Mouse (Mus musculus) heart, embryonic 10.5 days (tissue): Measurements from ENCODE around the gene Emc9. TPM values are rescaled to one million over a fixed set of nuclear protein-coding genes. Genes with fewer than 3 reads are reported as not detected.

Experiments
- DNase-seq: peaks from one replicate; pipeline ENCODE4 v3.0.0-alpha.2; 2017; ENCODE audit warnings: low spot score
- H3K27ac ChIP-seq: fragments of 300-500 bp; sonication (generic); 2 replicates; pipeline ENCODE4 v1.5.1; 2016; ENCODE audit warnings: mild to moderate bottlenecking
- H3K27me3 ChIP-seq: fragments of 300-500 bp; sonication (generic); 2 replicates; pipeline ENCODE4 v1.6.1; 2016; ENCODE audit warnings: mild to moderate bottlenecking; ENCODE audit not compliant: poor library complexity, insufficient read depth, severe bottlenecking
- H3K36me3 ChIP-seq: fragments of 300-500 bp; sonication (generic); 2 replicates; pipeline ENCODE4 v1.6.1; 2016; ENCODE audit warnings: mild to moderate bottlenecking, moderate library complexity
- H3K4me1 ChIP-seq: fragments of 300-500 bp; sonication (generic); 2 replicates; pipeline ENCODE4 v1.6.1; 2016; ENCODE audit warnings: mild to moderate bottlenecking
- H3K4me3 ChIP-seq: fragments of 300-500 bp; sonication (generic); 2 replicates; pipeline ENCODE4 v1.5.1; 2016; ENCODE audit warnings: mild to moderate bottlenecking, moderate library complexity
- H3K9me3 ChIP-seq: fragments of 300-500 bp; sonication (generic); 2 replicates; pipeline ENCODE4 v1.6.1; 2016; ENCODE audit warnings: mild to moderate bottlenecking, moderate library complexity
- WGBS: fragments of 180-500 bp; shearing (Covaris S2); methylation state at CpG from one replicate; pipeline ENCODE4 v1.1.7; 2016; 5-methylcytosine and 5-hydroxymethylcytosine counted together
- polyA plus RNA-seq: library from polyadenylated mRNA; unstranded; fragments of >200 nt; fragmentation: Nextera tagmentation; extraction: Ambion mirVana; gene quantifications from 2 replicates; pipeline ENCODE4 v1.2.1, GENCODE M21; 2016

Gene Emc9
- polyA plus RNA-seq, 1 experiment from 2014 or later: 17.1 TPM

GRCm38 (mm10) chr14:55550191-55550590 is 34.9 kb downstream of the Emc9 start:
- Histone ChIP-seq H3K9me3 (no peaks in the 10 kb centered on the region), H3K4me3 (no peak overlapping the region), H3K27me3 (no peaks in the 10 kb centered on the region), H3K27ac (no peak overlapping the region), H3K4me1 (no peaks in the 10 kb centered on the region), H3K36me3 (peaks cover 48% of the 10 kb centered on the region)
- no peak for DNase-seq
- 86% methylated on average over 6 of the region's 6 CpGs for WGBS

GRCm38 (mm10) chr14:55544334-55544733 is 40.8 kb downstream of the Emc9 start:
- H3K27ac ChIP-seq: no peak overlapping the region
- no peaks in the 10 kb centered on the region for H3K27me3 ChIP-seq

DNA sequence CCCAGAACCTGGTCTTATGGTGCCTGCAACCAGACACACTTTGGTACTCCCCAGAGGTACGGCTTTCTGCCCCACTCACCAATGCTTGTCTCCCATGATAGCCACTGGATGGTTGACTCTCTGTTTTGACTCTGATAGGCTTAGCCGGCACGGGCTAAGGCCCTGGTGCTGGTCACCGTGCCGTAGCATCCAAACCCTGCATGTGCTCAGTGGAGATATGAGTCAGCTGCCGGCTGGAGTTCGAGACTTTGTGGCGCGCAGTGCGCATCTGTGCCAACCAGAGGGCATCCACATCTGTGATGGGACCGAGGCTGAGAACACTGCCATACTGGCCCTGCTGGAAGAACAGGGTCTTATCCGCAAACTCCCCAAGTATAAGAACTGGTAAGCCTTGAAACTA is 42.8 kb downstream of the Emc9 start:
- no peak overlapping the region for H3K4me3 ChIP-seq
- H3K4me1 ChIP-seq: peaks cover 24% of the 10 kb centered on the region
- no peak overlapping the region for H3K27ac ChIP-seq
- no peaks in the 10 kb centered on the region for H3K27me3 ChIP-seq
- H3K9me3 ChIP-seq: no peaks in the 10 kb centered on the region
- DNase-seq: no peak
- peaks cover 45% of the 10 kb centered on the region for H3K36me3 ChIP-seq
- 91% methylated on average over 12 of the region's 12 CpGs for WGBS

More at GRCm38 (mm10) chr14:55544334-55544733, 40.8 kb downstream of the Emc9 start:
- Histone ChIP-seq H3K9me3 (no peaks in the 10 kb centered on the region), H3K36me3 (peaks cover 66% of the 10 kb centered on the region), H3K4me1 (peaks cover 24% of the 10 kb centered on the region), H3K4me3 (no peak overlapping the region)
- 83% methylated on average over 9 of the region's 9 CpGs for WGBS
- DNase-seq: no peak

DNA sequence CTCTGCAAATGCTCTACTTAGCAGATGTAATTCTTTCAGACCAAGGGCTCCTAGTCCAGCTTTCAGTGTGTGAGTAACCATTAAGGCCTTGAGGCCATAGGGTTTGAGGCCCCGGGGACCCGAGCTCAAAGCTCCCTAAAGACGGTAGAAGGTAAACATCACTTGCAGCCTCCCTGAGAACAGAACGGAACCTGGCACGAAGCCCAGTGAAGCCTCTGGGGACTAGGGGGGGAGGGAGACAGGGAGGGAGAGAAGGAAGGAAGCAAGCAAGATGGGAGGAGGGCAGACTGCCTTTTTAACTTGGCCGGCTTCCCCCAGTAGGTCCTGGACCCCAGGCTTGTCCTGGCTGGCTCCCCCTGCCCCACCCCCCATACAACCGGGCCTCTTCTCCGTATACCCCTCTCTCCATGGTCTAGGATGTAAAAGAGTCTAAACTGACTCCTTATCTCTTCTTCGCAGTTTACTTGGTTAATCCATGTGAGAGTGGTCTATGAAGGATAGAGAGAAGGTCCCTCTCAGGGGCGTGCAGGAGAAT is 44.2 kb downstream of the Emc9 start:
- peaks cover 31% of the 10 kb centered on the region for H3K36me3 ChIP-seq
- 4% methylated on average over 10 of the region's 10 CpGs for WGBS
- H3K27ac ChIP-seq: peak overlapping the region; percentile 92
- H3K4me3 ChIP-seq: peak overlapping the region; percentile 75
- no peaks in the 10 kb centered on the region for H3K27me3 ChIP-seq
- no peaks in the 10 kb centered on the region for H3K9me3 ChIP-seq
- DNase-seq: peak; percentile 86
- peaks cover 24% of the 10 kb centered on the region for H3K4me1 ChIP-seq

DNA sequence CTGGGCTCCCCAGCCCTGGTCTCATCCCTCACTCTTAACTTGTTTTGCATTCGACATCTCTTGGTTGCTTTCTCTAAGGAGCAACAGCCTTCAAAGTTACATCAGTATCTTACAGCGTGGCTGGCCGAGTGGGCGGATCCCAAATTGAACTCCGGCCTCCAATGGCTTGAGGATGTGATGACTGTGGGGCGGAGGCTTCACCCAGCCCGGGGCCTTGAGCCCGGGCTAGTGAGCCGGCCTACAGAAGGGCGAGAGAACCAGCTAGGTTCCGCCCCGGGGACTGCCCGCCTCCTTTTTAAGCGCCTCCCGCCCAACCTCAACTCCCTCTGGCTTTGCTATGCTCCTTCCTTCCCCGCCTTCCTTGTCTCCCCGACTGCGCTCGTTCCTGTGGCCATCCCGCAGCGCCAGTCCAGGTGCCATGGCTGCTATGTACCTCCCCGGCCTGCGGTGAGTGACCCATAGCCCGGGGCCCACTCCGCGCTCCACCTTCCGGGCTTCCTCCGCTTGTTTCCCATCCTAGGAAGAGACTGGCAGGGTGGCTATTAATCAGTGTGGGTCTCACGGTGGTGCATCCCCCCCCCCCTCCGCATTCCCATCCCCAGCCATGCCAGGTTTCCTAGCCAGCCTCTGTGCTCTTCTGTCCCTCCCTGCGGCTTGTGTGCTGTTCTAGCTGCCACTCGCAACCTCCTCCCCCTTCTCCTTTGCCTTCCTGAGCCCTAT is 44.9 kb downstream of the Emc9 start, which contains the start of gene Pck2:
Pck2 (plus strand) TSS at position 200 of the 720 bp plus-strand sequence.
- Histone ChIP-seq H3K36me3 (peaks cover 27% of the 10 kb centered on the region), H3K27ac (peak within 1 kb of the TSS; percentile 92), H3K27me3 (no peaks in the 10 kb centered on the region), H3K9me3 (no peaks in the 10 kb centered on the region), H3K4me3 (peak within 1 kb of the TSS; percentile 75), H3K4me1 (peaks cover 24% of the 10 kb centered on the region)
- peak; percentile 96 for DNase-seq
- under 1% methylated on average over 32 of the region's 32 CpGs for WGBS

GRCm38 (mm10) chr14:55536116-55536745 is 48.9 kb downstream of the Emc9 start:
- Histone ChIP-seq H3K9me3 (no peaks in the 10 kb centered on the region), H3K4me1 (peaks cover 18% of the 10 kb centered on the region), H3K36me3 (no peaks in the 10 kb centered on the region), H3K27me3 (no peaks in the 10 kb centered on the region), H3K27ac (no peak overlapping the region), H3K4me3 (no peak overlapping the region)
- no peak for DNase-seq
- WGBS: 41% methylated on average over 6 of the region's 6 CpGs

Other genes starting within 250 kb of the Emc9 start
- gene Dhrs4, start 106.5 kb downstream of the Emc9 start, polyA plus RNA-seq: 62.6 and 85.5 TPM in 2 replicates
- gene Carmil3, start 94.7 kb downstream of the Emc9 start, polyA plus RNA-seq: 1.5 and 3.3 TPM in 2 replicates
- 0.36 and 0.41 TPM in 2 replicates for gene Cpne6, start 74.9 kb downstream of the Emc9 start, polyA plus RNA-seq
- not detected in 2 replicates for gene Nrl, start 60.3 kb downstream of the Emc9 start, polyA plus RNA-seq
- gene Pck2, start 45.0 kb downstream of the Emc9 start, polyA plus RNA-seq: 31.5 and 32.5 TPM in 2 replicates
- 69.9 and 75.2 TPM in 2 replicates for gene Dcaf11, start 25.3 kb downstream of the Emc9 start, polyA plus RNA-seq
- 1.3 TPM in 1 of 2 replicates, not detected in the other for gene A730061H03Rik, start 24.9 kb downstream of the Emc9 start, polyA plus RNA-seq
- 74.6 and 136 TPM in 2 replicates for gene Fitm1, start 9.7 kb downstream of the Emc9 start, polyA plus RNA-seq
- gene Psme1, start 7.2 kb downstream of the Emc9 start, polyA plus RNA-seq: 173 and 196 TPM in 2 replicates
- 188 and 205 TPM in 2 replicates for gene Psme2, start 5.8 kb upstream of the Emc9 start, polyA plus RNA-seq
- 14.4 and 21.9 TPM in 2 replicates for gene Rnf31, start 6.4 kb upstream of the Emc9 start, polyA plus RNA-seq
- gene Irf9, start 18.3 kb upstream of the Emc9 start, polyA plus RNA-seq: 5.9 and 7.4 TPM in 2 replicates
- gene Rec8, start 32.7 kb upstream of the Emc9 start, polyA plus RNA-seq: 13.7 and 17.6 TPM in 2 replicates
- gene Ipo4, start 50.7 kb upstream of the Emc9 start, polyA plus RNA-seq: 103 and 108 TPM in 2 replicates
- gene Gm49378, start 52.6 kb upstream of the Emc9 start, polyA plus RNA-seq: 2.3 and 3.1 TPM in 2 replicates
- 91.6 and 96.4 TPM in 2 replicates for gene Tm9sf1, start 58.5 kb upstream of the Emc9 start, polyA plus RNA-seq
- gene Tssk4, start 64.9 kb upstream of the Emc9 start, polyA plus RNA-seq: 0.27 and 0.57 TPM in 2 replicates
- gene Mdp1, start 75.2 kb upstream of the Emc9 start, polyA plus RNA-seq: 71.6 and 79.7 TPM in 2 replicates
- 50.8 and 58.8 TPM in 2 replicates for gene Gmpr2, start 86.6 kb upstream of the Emc9 start, polyA plus RNA-seq
- gene Nedd8, start 86.8 kb upstream of the Emc9 start, polyA plus RNA-seq: 543 and 573 TPM in 2 replicates
- 44.4 and 50.4 TPM in 2 replicates for gene Tinf2, start 96.5 kb upstream of the Emc9 start, polyA plus RNA-seq
- 0.46 and 1.6 TPM in 2 replicates for gene Tgm1, start 128.6 kb upstream of the Emc9 start, polyA plus RNA-seq
- 25.1 and 29.4 TPM in 2 replicates for gene Rabggta, start 137.0 kb upstream of the Emc9 start, polyA plus RNA-seq
- gene Dhrs1, start 160.4 kb upstream of the Emc9 start, polyA plus RNA-seq: 59.7 and 60.5 TPM in 2 replicates
- 33.2 and 49.1 TPM in 2 replicates for gene Nop9, start 160.4 kb upstream of the Emc9 start, polyA plus RNA-seq
- gene Cideb, start 173.2 kb upstream of the Emc9 start, polyA plus RNA-seq: 1.4 and 2.0 TPM in 2 replicates
- gene Ltb4r2, start 176.1 kb upstream of the Emc9 start, polyA plus RNA-seq: 0.44 and 1.1 TPM in 2 replicates
- gene Ltb4r1, start 180.7 kb upstream of the Emc9 start, polyA plus RNA-seq: 0.53 and 0.79 TPM in 2 replicates
- gene Adcy4, start 198.8 kb upstream of the Emc9 start, polyA plus RNA-seq: 14.5 and 18.1 TPM in 2 replicates
- gene Ripk3, start 203.6 kb upstream of the Emc9 start, polyA plus RNA-seq: 20.0 and 32.0 TPM in 2 replicates
- 15.4 and 35.8 TPM in 2 replicates for gene Nfatc4, start 237.8 kb upstream of the Emc9 start, polyA plus RNA-seq